Mouse (Mus musculus): Measurements from ENCODE around the gene Capn3. TPM values are rescaled to one million over a fixed set of nuclear protein-coding genes. Genes with fewer than 3 reads are reported as not detected.

The Capn3 gene
- polyA plus RNA-seq, 1 experiment from 2014 or later: 1.3 TPM

GRCm38 (mm10) chr2:120469715-120470114, 13.9 kb downstream of the Capn3 start:
- Histone ChIP-seq H3K9me3 (ENCODE audit: control insufficient read depth, low read length) (no peaks in the 10 kb centered on the region), H3K27ac (ENCODE audit: low read depth, low read length) (no peak overlapping the region), H3K27me3 (ENCODE audit: control insufficient read depth, insufficient read depth, low read length) (no peaks in the 10 kb centered on the region), H3K4me2 (replicated peaks; ENCODE audit: low read depth, low read length) (no peak overlapping the region), H3K4me3 (ENCODE audit: low read length) (no peak overlapping the region), H3K36me3 (ENCODE audit: control insufficient read depth, insufficient read depth, low read length) (no peaks in the 10 kb centered on the region), H3K4me1 (ENCODE audit: control insufficient read depth, insufficient read depth, low read length) (no peaks in the 10 kb centered on the region), H3K9ac (ENCODE audit: low read depth, low read length) (no peak overlapping the region)
- no peak for ATAC-seq (ENCODE audit: low FRiP score, low TSS enrichment)
- 92% methylated on average over 10 of the region's 10 CpGs for WGBS

- no peak overlapping the region for H3K4me3 ChIP-seq (ENCODE audit: low read length)
- H3K4me2 ChIP-seq (replicated peaks; ENCODE audit: low read depth, low read length): no peak overlapping the region
- no peak for ATAC-seq (ENCODE audit: low FRiP score, low TSS enrichment)
- H3K27ac ChIP-seq (ENCODE audit: low read depth, low read length): no peak overlapping the region
- 66% methylated on average over 4 of the region's 4 CpGs for WGBS
- no peaks in the 10 kb centered on the region for H3K9me3 ChIP-seq (ENCODE audit: control insufficient read depth, low read length)
- no peaks in the 10 kb centered on the region for H3K4me1 ChIP-seq (ENCODE audit: control insufficient read depth, insufficient read depth, low read length)
- no peaks in the 10 kb centered on the region for H3K27me3 ChIP-seq (ENCODE audit: control insufficient read depth, insufficient read depth, low read length)
- no peak overlapping the region for H3K9ac ChIP-seq (ENCODE audit: low read depth, low read length)
- H3K36me3 ChIP-seq (ENCODE audit: control insufficient read depth, insufficient read depth, low read length): no peaks in the 10 kb centered on the region
These were observed 15.0 kb downstream of the Capn3 start for GRCm38 (mm10) chr2:120470856-120471255.

- H3K4me3 ChIP-seq (ENCODE audit: low read length): no peak overlapping the region
- H3K9ac ChIP-seq (ENCODE audit: low read depth, low read length): no peak overlapping the region
- no peaks in the 10 kb centered on the region for H3K9me3 ChIP-seq (ENCODE audit: control insufficient read depth, low read length)
- no peak overlapping the region for H3K4me2 ChIP-seq (replicated peaks; ENCODE audit: low read depth, low read length)
- no peak for ATAC-seq (ENCODE audit: low FRiP score, low TSS enrichment)
- no peaks in the 10 kb centered on the region for H3K4me1 ChIP-seq (ENCODE audit: control insufficient read depth, insufficient read depth, low read length)
- WGBS: 78% methylated on average over 13 of the region's 13 CpGs
- no peak overlapping the region for H3K27ac ChIP-seq (ENCODE audit: low read depth, low read length)
- H3K36me3 ChIP-seq (ENCODE audit: control insufficient read depth, insufficient read depth, low read length): no peaks in the 10 kb centered on the region
- H3K27me3 ChIP-seq (ENCODE audit: control insufficient read depth, insufficient read depth, low read length): no peaks in the 10 kb centered on the region
These were observed 20.7 kb downstream of the Capn3 start for GRCm38 (mm10) chr2:120476277-120477087.

DNA sequence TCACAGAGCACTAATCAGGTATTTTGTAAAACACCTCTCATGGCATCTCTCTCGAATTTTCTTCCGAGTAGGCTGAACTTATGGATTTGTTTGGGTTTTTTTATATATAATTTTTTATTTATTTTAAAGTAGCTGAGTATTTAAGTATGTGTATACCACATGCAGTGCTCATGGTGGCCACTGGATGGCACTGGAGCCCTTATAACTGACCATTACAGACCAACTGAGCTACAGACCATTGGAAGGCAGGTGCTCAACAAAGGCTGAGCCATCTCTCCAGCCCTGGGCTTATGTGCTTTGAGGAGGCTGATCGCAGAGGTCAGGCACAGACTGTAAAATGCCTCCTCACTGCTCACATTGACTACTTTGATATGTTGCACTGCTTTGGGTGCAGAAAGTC, 22.8 kb downstream of the Capn3 start:
- Histone ChIP-seq H3K9ac (ENCODE audit: low read depth, low read length) (no peak overlapping the region), H3K4me1 (ENCODE audit: control insufficient read depth, insufficient read depth, low read length) (0 out of 2 replicates have a peak, but pooled peaks cover 2% of the 10 kb centered on the region)
- 0 out of 2 replicates have a peak, but pooled peaks have one; percentile 46 for ATAC-seq (ENCODE audit: low FRiP score, low TSS enrichment)

GRCm38 (mm10) chr2:120481921-120482320, 26.1 kb downstream of the Capn3 start:
- Histone ChIP-seq H3K27me3 (ENCODE audit: control insufficient read depth, insufficient read depth, low read length) (no peaks in the 10 kb centered on the region), H3K36me3 (ENCODE audit: control insufficient read depth, insufficient read depth, low read length) (no peaks in the 10 kb centered on the region), H3K4me2 (replicated peaks; ENCODE audit: low read depth, low read length) (no peak overlapping the region), H3K27ac (ENCODE audit: low read depth, low read length) (no peak overlapping the region), H3K4me3 (ENCODE audit: low read length) (no peak overlapping the region), H3K4me1 (ENCODE audit: control insufficient read depth, insufficient read depth, low read length) (0 out of 2 replicates have a peak, but pooled peaks cover 2% of the 10 kb centered on the region), H3K9me3 (ENCODE audit: control insufficient read depth, low read length) (no peaks in the 10 kb centered on the region), H3K9ac (ENCODE audit: low read depth, low read length) (no peak overlapping the region)
- WGBS: 61% methylated on average over 8 of the region's 8 CpGs
- no peak for ATAC-seq (ENCODE audit: low FRiP score, low TSS enrichment)

More for the DNA sequence above, 22.8 kb downstream of the Capn3 start:
- no peaks in the 10 kb centered on the region for H3K27me3 ChIP-seq (ENCODE audit: control insufficient read depth, insufficient read depth, low read length)
- H3K9me3 ChIP-seq (ENCODE audit: control insufficient read depth, low read length): no peaks in the 10 kb centered on the region
- H3K4me3 ChIP-seq (ENCODE audit: low read length): no peak overlapping the region
- H3K4me2 ChIP-seq (replicated peaks; ENCODE audit: low read depth, low read length): no peak overlapping the region
- 65% methylated on average over 3 of the region's 3 CpGs for WGBS
- no peak overlapping the region for H3K27ac ChIP-seq (ENCODE audit: low read depth, low read length)
- H3K36me3 ChIP-seq (ENCODE audit: control insufficient read depth, insufficient read depth, low read length): no peaks in the 10 kb centered on the region

DNA sequence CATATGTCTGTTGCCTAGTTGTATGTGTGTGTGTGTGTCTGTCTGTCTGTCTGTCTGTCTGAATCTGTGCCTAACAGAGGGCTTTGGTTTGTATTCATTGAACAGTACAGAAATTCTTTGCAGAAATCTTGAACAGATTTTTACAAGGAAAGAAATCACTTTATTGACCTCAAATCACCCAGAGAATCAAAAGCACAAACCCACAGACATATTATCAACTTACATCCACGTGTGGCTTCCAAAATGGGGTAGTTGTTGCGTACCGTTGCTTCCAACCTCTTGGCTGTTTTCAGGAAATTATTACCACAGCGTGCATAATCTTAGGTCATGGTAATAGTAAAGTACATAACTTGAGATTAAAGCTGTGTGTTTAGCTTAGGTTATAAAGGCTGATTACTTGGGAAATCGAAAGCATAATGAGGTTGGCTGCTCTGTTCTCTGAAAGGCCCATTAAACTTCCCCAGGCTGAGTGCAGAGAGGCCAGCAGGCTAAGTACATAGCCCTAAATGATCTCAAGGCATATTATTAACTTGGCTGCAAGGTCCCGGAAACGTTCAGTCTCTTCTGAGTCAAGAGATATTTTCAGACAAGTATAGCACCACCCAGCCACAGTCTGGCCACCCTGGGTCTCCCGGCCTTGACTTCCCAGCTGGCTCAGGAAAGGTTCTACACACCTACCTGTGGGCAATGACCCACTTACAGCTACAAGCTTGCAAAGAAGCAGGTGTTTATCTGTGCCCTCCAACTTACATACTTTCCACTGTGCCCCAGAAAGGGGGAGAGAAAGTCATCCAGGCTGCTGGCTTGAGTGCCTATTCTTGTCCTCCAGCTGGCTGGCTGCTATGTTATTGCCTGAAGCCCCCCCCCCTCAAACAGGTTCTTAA, 26.9 kb downstream of the Capn3 start:
- no peaks in the 10 kb centered on the region for H3K9me3 ChIP-seq (ENCODE audit: control insufficient read depth, low read length)
- ATAC-seq (ENCODE audit: low FRiP score, low TSS enrichment): no peak
- no peak overlapping the region; the same call in 1 of the 2 replicates for H3K27ac ChIP-seq (ENCODE audit: low read depth, low read length)
- H3K27me3 ChIP-seq (ENCODE audit: control insufficient read depth, insufficient read depth, low read length): no peaks in the 10 kb centered on the region
- H3K9ac ChIP-seq (ENCODE audit: low read depth, low read length): no peak overlapping the region
- H3K4me1 ChIP-seq (ENCODE audit: control insufficient read depth, insufficient read depth, low read length): 0 out of 2 replicates have a peak, but pooled peaks cover 2% of the 10 kb centered on the region
- H3K36me3 ChIP-seq (ENCODE audit: control insufficient read depth, insufficient read depth, low read length): no peaks in the 10 kb centered on the region
- no peak overlapping the region for H3K4me3 ChIP-seq (ENCODE audit: low read length)
- H3K4me2 ChIP-seq (replicated peaks; ENCODE audit: low read depth, low read length): no peak overlapping the region
- WGBS: 57% methylated on average over 8 of the region's 8 CpGs

DNA sequence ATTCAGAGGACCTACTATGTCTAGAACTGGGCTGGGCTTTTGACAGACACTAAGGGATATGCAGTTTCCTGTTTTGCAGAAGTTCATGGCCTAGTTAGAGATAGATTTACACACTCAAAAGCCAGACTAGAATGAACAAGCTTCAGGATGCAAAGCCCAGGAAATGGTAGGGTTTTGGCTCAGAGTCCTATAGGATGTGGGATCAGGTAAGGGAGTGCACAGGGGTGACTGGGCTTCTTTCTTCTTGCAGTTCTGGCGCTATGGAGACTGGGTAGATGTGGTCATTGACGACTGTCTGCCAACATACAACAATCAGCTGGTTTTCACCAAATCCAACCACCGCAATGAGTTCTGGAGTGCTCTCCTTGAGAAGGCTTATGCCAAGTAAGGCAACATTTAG, 28.4 kb downstream of the Capn3 start:
- H3K9ac ChIP-seq (ENCODE audit: low read depth, low read length): no peak overlapping the region
- no peak overlapping the region for H3K4me3 ChIP-seq (ENCODE audit: low read length)
- H3K27ac ChIP-seq (ENCODE audit: low read depth, low read length): no peak overlapping the region
- H3K4me1 ChIP-seq (ENCODE audit: control insufficient read depth, insufficient read depth, low read length): 0 out of 2 replicates have a peak, but pooled peaks cover 2% of the 10 kb centered on the region
- no peaks in the 10 kb centered on the region for H3K36me3 ChIP-seq (ENCODE audit: control insufficient read depth, insufficient read depth, low read length)
- H3K4me2 ChIP-seq (replicated peaks; ENCODE audit: low read depth, low read length): no peak overlapping the region
- ATAC-seq (ENCODE audit: low FRiP score, low TSS enrichment): no peak
- no peaks in the 10 kb centered on the region for H3K27me3 ChIP-seq (ENCODE audit: control insufficient read depth, insufficient read depth, low read length)
- no peaks in the 10 kb centered on the region for H3K9me3 ChIP-seq (ENCODE audit: control insufficient read depth, low read length)
- WGBS: 95% methylated on average over 3 of the region's 3 CpGs

GRCm38 (mm10) chr2:120493254-120493653, 37.4 kb downstream of the Capn3 start:
- H3K27ac ChIP-seq (ENCODE audit: low read depth, low read length): no peak overlapping the region
- H3K36me3 ChIP-seq (ENCODE audit: control insufficient read depth, insufficient read depth, low read length): no peaks in the 10 kb centered on the region
- 48% methylated on average over 4 of the region's 4 CpGs for WGBS
- H3K4me3 ChIP-seq (ENCODE audit: low read length): no peak overlapping the region
- H3K4me1 ChIP-seq (ENCODE audit: control insufficient read depth, insufficient read depth, low read length): no peaks in the 10 kb centered on the region
- ATAC-seq (ENCODE audit: low FRiP score, low TSS enrichment): no peak
- H3K9me3 ChIP-seq (ENCODE audit: control insufficient read depth, low read length): no peaks in the 10 kb centered on the region
- H3K4me2 ChIP-seq (replicated peaks; ENCODE audit: low read depth, low read length): no peak overlapping the region
- H3K9ac ChIP-seq (ENCODE audit: low read depth, low read length): no peak overlapping the region
- H3K27me3 ChIP-seq (ENCODE audit: control insufficient read depth, insufficient read depth, low read length): no peaks in the 10 kb centered on the region

DNA sequence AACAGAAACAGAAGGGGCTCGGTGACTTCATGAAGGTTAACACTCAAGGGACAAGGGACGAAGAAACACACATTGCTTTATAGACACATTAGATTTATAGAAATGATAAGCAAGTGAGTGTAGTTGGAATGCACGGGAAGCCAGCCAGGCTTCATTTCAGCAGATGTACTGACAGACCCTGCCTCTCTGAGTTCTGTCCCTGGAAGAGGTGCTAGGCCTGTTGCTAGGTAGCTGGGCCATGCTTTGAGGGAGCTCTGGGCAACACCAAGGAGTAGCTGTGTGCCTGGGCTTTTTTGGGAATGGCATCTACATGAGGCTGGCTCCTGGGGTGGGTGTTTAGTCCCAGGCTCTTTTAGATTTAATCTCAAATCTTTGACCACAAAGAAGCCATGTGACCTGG, 40.7 kb downstream of the Capn3 start:
- Histone ChIP-seq H3K9ac (ENCODE audit: low read depth, low read length) (no peak overlapping the region), H3K36me3 (ENCODE audit: control insufficient read depth, insufficient read depth, low read length) (no peaks in the 10 kb centered on the region), H3K4me1 (ENCODE audit: control insufficient read depth, insufficient read depth, low read length) (peaks cover 8% of the 10 kb centered on the region; the same call in 1 of the 2 replicates), H3K4me2 (replicated peaks; ENCODE audit: low read depth, low read length) (no peak overlapping the region), H3K27me3 (ENCODE audit: control insufficient read depth, insufficient read depth, low read length) (no peaks in the 10 kb centered on the region), H3K27ac (ENCODE audit: low read depth, low read length) (no peak overlapping the region), H3K4me3 (ENCODE audit: low read length) (no peak overlapping the region), H3K9me3 (ENCODE audit: control insufficient read depth, low read length) (no peaks in the 10 kb centered on the region)
- WGBS: 51% methylated on average over 3 of the region's 3 CpGs
- no peak for ATAC-seq (ENCODE audit: low FRiP score, low TSS enrichment)
